Mouse (Mus musculus) heart, adult 10 weeks (tissue): ENCODE results near the gene St6galnac3. TPM values are rescaled to one million over a fixed set of nuclear protein-coding genes. Genes with fewer than 3 reads are reported as not detected.

Experiments
- polyA plus RNA-seq: library from polyadenylated mRNA; stranded (reverse); fragments of 350-450 nt; fragmentation: Illumina TruSeq; extraction: RNeasy Lipid Tissue Mini Kit (QIAGEN cat#74804); gene quantifications from one replicate; pipeline ENCODE4 v1.2.3, GENCODE M21; 2014; ENCODE audit warnings: low read depth, low replicate concordance

The St6galnac3 gene
- 4.5 TPM for polyA plus RNA-seq

DNA sequence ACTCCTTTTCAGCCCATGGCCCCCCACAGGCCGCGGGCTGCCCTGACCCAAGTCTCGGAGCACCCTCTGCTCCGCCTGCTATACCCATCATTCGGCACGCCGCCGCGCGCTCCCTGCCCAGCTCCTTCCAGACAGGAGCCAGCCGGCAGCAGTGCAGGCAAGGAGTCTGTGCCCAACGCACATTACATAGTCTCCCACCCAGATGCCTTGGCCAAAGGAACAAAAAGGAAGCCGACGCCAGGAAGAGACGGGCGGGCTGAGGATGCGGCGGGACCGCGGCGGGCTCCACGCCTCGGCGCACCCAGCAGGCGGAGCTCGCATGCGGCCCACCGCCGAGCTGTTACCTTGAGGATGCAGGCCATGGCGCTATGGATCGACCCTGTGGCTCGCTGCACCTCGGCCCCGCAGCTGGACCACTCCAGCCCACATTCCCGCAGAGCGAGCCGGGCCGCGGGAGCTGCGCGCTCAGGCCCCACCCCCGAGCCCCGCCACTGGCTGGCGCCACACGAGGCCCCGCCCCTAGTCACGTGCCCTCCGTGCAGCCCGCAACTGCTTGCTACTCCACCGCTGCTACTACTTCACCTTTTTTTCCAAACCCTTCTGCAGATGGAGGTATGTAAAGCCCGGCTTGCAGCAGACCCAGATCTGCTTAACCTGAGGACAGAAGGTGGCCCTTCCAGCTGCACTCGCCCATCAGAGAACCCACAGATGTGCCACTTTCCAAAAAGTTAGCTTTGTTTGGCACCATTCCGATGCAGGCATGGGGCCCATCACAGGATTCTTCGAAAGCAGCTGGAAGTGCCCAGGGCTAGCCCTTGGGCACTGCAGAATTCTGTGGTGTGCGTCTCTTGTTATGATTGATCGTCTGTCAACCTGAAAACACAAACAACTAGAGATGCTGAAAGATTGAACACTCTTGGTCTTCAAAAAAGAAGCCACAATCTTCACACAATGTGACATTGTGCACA, at the start of gene St6galnac3:
TSS of gene St6galnac3 (minus strand) at position 474 of the 968 bp plus-strand sequence.

Other genes starting within 250 kb of the St6galnac3 start
- not detected for gene Asb17, start 119.0 kb upstream of the St6galnac3 start, polyA plus RNA-seq
- not detected for gene Msh4, start 181.0 kb upstream of the St6galnac3 start, polyA plus RNA-seq
- 123 TPM for gene Rabggtb, start 187.8 kb upstream of the St6galnac3 start, polyA plus RNA-seq
- gene Acadm, start 219.5 kb upstream of the St6galnac3 start, polyA plus RNA-seq = 1,360 TPM
- 0.16 TPM for gene Slc44a5, start 248.3 kb upstream of the St6galnac3 start, polyA plus RNA-seq